Mouse (Mus musculus) CH12.LX (cell line): ENCODE results near the gene Napsa. TPM values are rescaled to one million over a fixed set of nuclear protein-coding genes. Genes with fewer than 3 reads are reported as not detected.

Experiments used
- DNase-seq: peaks from one replicate; pipeline ENCODE4 v3.0.0-alpha.2; 2013; ENCODE audit errors: extremely low read depth
- H3K27ac ChIP-seq: 2 replicates; pipeline ENCODE4 v1.5.1; 2012; ENCODE audit warnings: low read depth, mild to moderate bottlenecking, control low read depth, moderate library complexity; ENCODE audit not compliant: insufficient read depth
- H3K27me3 ChIP-seq: replicated peaks from 2 replicates; pipeline ENCODE3; 2012; ENCODE audit warnings: inconsistent platforms
- H3K36me3 ChIP-seq, 2 experiments: replicated peaks in 1 of 2; 2 replicates each; pipeline versions ENCODE3 to v1.6.1; 2012; ENCODE audit warnings: inconsistent platforms in 1 of 2, low read length in 1 of 2, mild to moderate bottlenecking in 1 of 2, mixed read lengths in 1 of 2, moderate library complexity in 1 of 2; ENCODE audit not compliant: control insufficient read depth in 1 of 2, insufficient read depth in 1 of 2
- H3K4me1 ChIP-seq, 2 experiments: 2 replicates each; pipeline ENCODE4 v1.6.1; 2012; ENCODE audit warnings: inconsistent platforms in 1 of 2, moderate library complexity in 1 of 2; ENCODE audit not compliant: insufficient read depth in 2 of 2, control insufficient read depth in 1 of 2
- H3K4me2 ChIP-seq: 2 replicates; pipeline ENCODE4 v1.6.1; 2012; ENCODE audit warnings: low read depth, mild to moderate bottlenecking, control low read depth; ENCODE audit not compliant: poor library complexity, insufficient read depth, severe bottlenecking
- H3K4me3 ChIP-seq, 3 experiments: fragments of 150-350 bp in 1 of 3; sonication (generic) in 1 of 3; replicated peaks in 1 of 3; 2 replicates each; pipeline versions ENCODE3 to v1.5.1; 2011 to 2012; ENCODE audit warnings: low read depth in 2 of 3, low read length in 2 of 3, mild to moderate bottlenecking in 2 of 3, moderate library complexity in 2 of 3, control low read depth in 1 of 3, improper control_type of control experiment in 1 of 3, inconsistent platforms in 1 of 3, mixed read lengths in 1 of 3; ENCODE audit not compliant: poor library complexity in 1 of 3
- H3K79me2 ChIP-seq: replicated peaks from 2 replicates; pipeline ENCODE4 v1.6.1; 2012; ENCODE audit warnings: mild to moderate bottlenecking, moderate library complexity; ENCODE audit not compliant: control insufficient read depth, poor library complexity, insufficient read depth, severe bottlenecking; ENCODE audit errors: extremely low read depth
- H3K9ac ChIP-seq: 2 replicates; pipeline ENCODE4 v1.6.1; 2012; ENCODE audit warnings: low read depth, mild to moderate bottlenecking, control low read depth, moderate library complexity; ENCODE audit not compliant: insufficient read depth
- H3K9me3 ChIP-seq: replicated peaks from 2 replicates; pipeline ENCODE3; 2012; ENCODE audit warnings: low read length, inconsistent platforms, mixed read lengths
- BHLHE40 ChIP-seq: IDR thresholded peaks from 2 replicates; pipeline ENCODE4 v1.6.1; 2011; ENCODE audit warnings: mild to moderate bottlenecking, low read depth, low read length, improper control_type of control experiment
- CTCF ChIP-seq, 2 experiments: IDR thresholded peaks in 1 of 2; conservative IDR thresholded peaks in 1 of 2; 2 replicates each; pipeline ENCODE4 v1.5.1; 2011 to 2012; ENCODE audit warnings: low read depth in 2 of 2, low read length in 2 of 2, improper control_type of control experiment in 1 of 2, inconsistent platforms in 1 of 2, mild to moderate bottlenecking in 1 of 2, moderate library complexity in 1 of 2
- ELF1 ChIP-seq: IDR thresholded peaks from 2 replicates; pipeline ENCODE4 v1.6.1; 2014; ENCODE audit warnings: low read depth, mild to moderate bottlenecking, inconsistent platforms, low read length, improper control_type of control experiment
- EP300 ChIP-seq: IDR thresholded peaks from 2 replicates; pipeline ENCODE4 v1.6.1; 2011; ENCODE audit warnings: low read length, improper control_type of control experiment
- JUN ChIP-seq: IDR thresholded peaks from 2 replicates; pipeline ENCODE4 v1.6.1; 2011; ENCODE audit warnings: low read depth, mild to moderate bottlenecking, low read length, improper control_type of control experiment, moderate library complexity; ENCODE audit not compliant: insufficient read depth
- KAT2A ChIP-seq: IDR thresholded peaks from 2 replicates; pipeline ENCODE4 v1.6.1; 2012; ENCODE audit warnings: low read length, improper control_type of control experiment, inconsistent platforms; ENCODE audit not compliant: insufficient replicate concordance
- MAFK ChIP-seq: IDR thresholded peaks from 2 replicates; pipeline ENCODE4 v1.6.1; 2011; ENCODE audit warnings: low read length, improper control_type of control experiment; ENCODE audit not compliant: insufficient replicate concordance
- MEF2A ChIP-seq: IDR thresholded peaks from 2 replicates; pipeline ENCODE4 v1.6.1; 2014; ENCODE audit warnings: low read depth, mild to moderate bottlenecking, inconsistent platforms, low read length, improper control_type of control experiment, borderline replicate concordance
- MYC ChIP-seq: IDR thresholded peaks from 2 replicates; pipeline ENCODE4 v1.6.1; 2011; ENCODE audit warnings: low read depth, mild to moderate bottlenecking, improper control_type of control experiment, low read length
- POLR2A ChIP-seq: IDR thresholded peaks from 2 replicates; pipeline ENCODE4 v1.6.1; 2011; ENCODE audit warnings: low read depth, mild to moderate bottlenecking, improper control_type of control experiment, low read length
- POLR2AphosphoS2 ChIP-seq: IDR thresholded peaks from 2 replicates; pipeline ENCODE4 v1.6.1; 2011; ENCODE audit warnings: low read depth, low read length, improper control_type of control experiment
- RAD21 ChIP-seq: IDR thresholded peaks from 2 replicates; pipeline ENCODE4 v1.6.1; 2011; ENCODE audit warnings: low read depth, mild to moderate bottlenecking, low read length, improper control_type of control experiment, moderate library complexity
- RCOR1 ChIP-seq: conservative IDR thresholded peaks from 2 replicates; pipeline ENCODE4 v1.6.1; 2012; ENCODE audit warnings: low read depth, mild to moderate bottlenecking, inconsistent platforms, low read length, improper control_type of control experiment
- SIN3A ChIP-seq: IDR thresholded peaks from 2 replicates; pipeline ENCODE4 v1.6.1; 2012; ENCODE audit warnings: low read length, improper control_type of control experiment, inconsistent platforms
- SMC3 ChIP-seq: IDR thresholded peaks from 2 replicates; pipeline ENCODE4 v1.6.1; 2011; ENCODE audit warnings: low read depth, low read length, improper control_type of control experiment
- TCF12 ChIP-seq: IDR thresholded peaks from 2 replicates; pipeline ENCODE4 v1.6.1; 2014; ENCODE audit warnings: low read depth, mild to moderate bottlenecking, inconsistent platforms, low read length, improper control_type of control experiment
- ZKSCAN1 ChIP-seq: IDR thresholded peaks from 2 replicates; pipeline ENCODE4 v1.6.1; 2012; ENCODE audit warnings: low read depth, inconsistent platforms, low read length, improper control_type of control experiment, borderline replicate concordance
- ZNF384 ChIP-seq: IDR thresholded peaks from 2 replicates; pipeline ENCODE4 v1.6.1; 2012; ENCODE audit warnings: low read depth, low read length, improper control_type of control experiment, inconsistent platforms
- dilution Hi-C: fragments of 300-500 bp; cut with MboI; formaldehyde crosslinking; loops from 2 replicates; pipeline ENCODE4 v1.14.3; 2020; ENCODE audit warnings: low sequenced_read_pairs; ENCODE audit not compliant: extremely low pct_unique_long_range_greater_than_20kb, extremely low pct_ligation_motif_present
- in situ Hi-C: fragments of 300-500 bp; cut with MboI; formaldehyde crosslinking; loops from 3 replicates; pipeline ENCODE4 v1.14.3; 2019; ENCODE audit warnings: low sequenced_read_pairs, low pct_ligation_motif_present, low pct_unique_long_range_greater_than_20kb, mixed read lengths
- polyA plus RNA-seq: library from polyadenylated mRNA; unstranded; fragments of >175 nt; gene quantifications from 2 replicates; pipeline ENCODE4 v1.2.1, GENCODE M21; 2012; ENCODE audit warnings: low read depth; ENCODE audit not compliant: insufficient read length
- total RNA-seq, 2 experiments: library from RNA; depleted of rRNA; stranded (reverse); fragments of 300-350 nt in 1 of 2; fragments of >200 nt in 1 of 2; gene quantifications; 2 replicates each; pipeline ENCODE4 v1.2.3; 2012 to 2014

Napsa gene
- total and polyA plus RNA-seq, 3 experiments = 175 to 253 (median 194) TPM

DNA sequence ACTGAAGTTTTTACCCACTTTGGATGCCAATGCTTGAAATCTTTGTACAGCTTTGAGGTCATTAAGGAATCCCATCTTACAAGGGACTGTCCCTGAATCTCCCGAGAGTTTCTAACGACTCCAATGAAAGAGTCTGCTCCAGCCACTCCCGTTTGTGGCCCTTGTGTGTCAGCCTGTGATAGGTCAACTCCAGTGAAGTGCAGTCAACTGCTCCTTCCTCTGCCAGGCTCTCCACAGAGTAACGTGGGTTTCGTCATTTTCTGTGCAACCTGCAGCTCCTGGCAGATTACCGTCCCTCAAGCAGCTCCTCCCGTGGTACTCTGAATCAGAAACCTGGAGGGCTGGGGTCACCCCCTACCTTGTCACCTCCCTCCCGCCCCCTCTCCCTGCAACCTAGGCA lies 8.9 kb upstream of the Napsa start:
- Histone ChIP-seq H3K36me3 (no peaks in the 10 kb centered on the region), H3K4me2 (no peak overlapping the region), H3K4me3 (no peak overlapping the region), H3K27ac (no peak overlapping the region), H3K9ac (no peak overlapping the region), H3K79me2 (no peaks in the 10 kb centered on the region), H3K9me3 (no peaks in the 10 kb centered on the region), H3K27me3 (no peaks in the 10 kb centered on the region), H3K4me1 (peaks cover 3 to 25% of the 10 kb centered on the region in 2 experiments; a peak in 3 of 4 replicates)
- no peak for DNase-seq
- dilution Hi-C loops = no loop called here
- no peak for TF ChIP-seq MYC
- TF ChIP-seq ELF1 = no peak
- TF ChIP-seq ZKSCAN1 = no peak
- no peak for TF ChIP-seq KAT2A
- TF ChIP-seq BHLHE40 = no peak
- in situ Hi-C loops = no loop called here

- TF ChIP-seq CTCF (conservative IDR thresholded peaks at IDR 0.05 in 1 of 2, IDR thresholded peaks at IDR 0.05 in 1 of 2; ENCODE audit: low read depth in 2 of 2, low read length in 2 of 2) (no peak), ZKSCAN1 (no peak), TCF12 (no peak), JUN (no peak), SMC3 (no peak), MAFK (no peak), RAD21 (no peak), RCOR1 (no peak), EP300 (no peak)
- H3K27me3 ChIP-seq = no peaks in the 10 kb centered on the region
- H3K4me1 ChIP-seq = peaks cover 3 to 35% of the 10 kb centered on the region in 2 experiments; a peak in 3 of 4 replicates
- no peaks in the 10 kb centered on the region for H3K9me3 ChIP-seq
- DNase-seq = no peak
- H3K9ac ChIP-seq = no peak overlapping the region
- H3K4me3 ChIP-seq = no peak overlapping the region
- H3K27ac ChIP-seq = no peak overlapping the region
- no peak overlapping the region for H3K4me2 ChIP-seq
- no peaks in the 10 kb centered on the region for H3K79me2 ChIP-seq
- in situ Hi-C loops (no loop called here), dilution Hi-C loops (no loop called here)
- no peaks in the 10 kb centered on the region for H3K36me3 ChIP-seq
These were observed 7.7 kb upstream of the Napsa start for GRCm38 (mm10) chr7:44564486-44564885.

DNA sequence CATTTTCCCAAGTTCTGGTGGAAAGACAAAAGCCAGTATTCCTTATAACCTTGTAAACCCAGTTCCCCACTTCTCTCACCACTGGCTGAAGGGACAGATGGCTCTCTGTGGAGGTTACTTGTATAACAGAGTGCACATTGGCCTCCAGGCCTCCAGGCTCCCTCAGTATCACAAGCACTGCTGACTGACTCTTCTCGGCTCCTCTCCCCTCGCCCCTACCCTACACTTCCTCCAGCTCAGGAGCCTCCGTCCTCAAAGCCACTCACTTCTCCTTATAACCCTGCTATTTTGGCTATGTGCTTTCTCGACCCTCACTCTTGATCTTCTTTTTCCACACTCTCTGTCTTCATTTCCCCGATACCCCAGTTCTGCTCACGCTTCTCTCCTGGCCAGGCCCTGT lies 6.8 kb upstream of the Napsa start:
- Histone ChIP-seq H3K9ac (no peak overlapping the region), H3K4me2 (no peak overlapping the region)
- TF ChIP-seq POLR2AphosphoS2 (no peak), MAFK (no peak), RAD21 (no peak), POLR2A (no peak), ZNF384 (no peak), MEF2A (no peak), SIN3A (no peak)
- TF ChIP-seq, all 38 proteins: peak for 0
- Histone ChIP-seq H3K27ac (no peak overlapping the region), H3K4me3 (no peak overlapping the region), H3K79me2 (no peaks in the 10 kb centered on the region), H3K27me3 (no peaks in the 10 kb centered on the region), H3K9me3 (no peaks in the 10 kb centered on the region), H3K4me1 (peaks cover 3 to 37% of the 10 kb centered on the region in 2 experiments; a peak in 3 of 4 replicates), H3K36me3 (no peaks in the 10 kb centered on the region)
- in situ Hi-C loops (no loop called here), dilution Hi-C loops (no loop called here)
- DNase-seq = no peak
